Mouse (Mus musculus): ENCODE measurements at regions not wholly inside any gene's neighbourhood (a gene's known extent, or its start where the extent isn't known, plus 50 kb on each side); places are given as distances from the start of the nearest gene placed in this dataset.

GRCm38 (mm10) chr12:27796642-27797041 lies 454.3 kb upstream of the Sox11 start:
- DNase-seq = no peak

GRCm38 (mm10) chr12:27786716-27787291 lies 444.4 kb upstream of the Sox11 start:
- no peak for DNase-seq

- DNase-seq = no peak
These were observed 438.4 kb upstream of the Sox11 start for GRCm38 (mm10) chr12:27780801-27781200.

GRCm38 (mm10) chr12:27765948-27766347 lies 423.6 kb upstream of the Sox11 start:
- DNase-seq = no peak

- DNase-seq = no peak
These were observed 416.6 kb upstream of the Sox11 start for GRCm38 (mm10) chr12:27759016-27759415.

GRCm38 (mm10) chr12:27757641-27758040 lies 415.3 kb upstream of the Sox11 start:
- no peak for DNase-seq

- no peak for DNase-seq
These were observed 382.3 kb upstream of the Sox11 start for GRCm38 (mm10) chr12:27724619-27725200.

- DNase-seq = no peak
These were observed 338.1 kb upstream of the Sox11 start for GRCm38 (mm10) chr12:27680459-27680858.

- DNase-seq = no peak
These were observed 331.0 kb upstream of the Sox11 start for GRCm38 (mm10) chr12:27673404-27673803.

- no peak for DNase-seq
These were observed 328.3 kb upstream of the Sox11 start for GRCm38 (mm10) chr12:27670650-27671084.

GRCm38 (mm10) chr12:27670190-27670589 lies 327.8 kb upstream of the Sox11 start:
- DNase-seq = no peak

GRCm38 (mm10) chr12:27669542-27669941 lies 327.2 kb upstream of the Sox11 start:
- no peak for DNase-seq

- no peak for DNase-seq
These were observed 324.1 kb upstream of the Sox11 start for GRCm38 (mm10) chr12:27666456-27666855.

GRCm38 (mm10) chr12:27663126-27663525 lies 320.8 kb upstream of the Sox11 start:
- DNase-seq = no peak

- DNase-seq = no peak
These were observed 320.3 kb upstream of the Sox11 start for GRCm38 (mm10) chr12:27662723-27663122.

- DNase-seq = no peak
These were observed 315.2 kb upstream of the Sox11 start for GRCm38 (mm10) chr12:27657536-27657935.

- DNase-seq = no peak
These were observed 311.2 kb upstream of the Sox11 start for GRCm38 (mm10) chr12:27653541-27653940.

GRCm38 (mm10) chr12:27648602-27649001 lies 306.2 kb upstream of the Sox11 start:
- DNase-seq = no peak

- no peak for DNase-seq
These were observed 304.3 kb upstream of the Sox11 start for GRCm38 (mm10) chr12:27646497-27647307.

- DNase-seq = no peak
These were observed 277.2 kb upstream of the Sox11 start for GRCm38 (mm10) chr12:27619616-27620015.

GRCm38 (mm10) chr12:27604061-27604679 lies 261.8 kb upstream of the Sox11 start:
- peak; percentile 2 for DNase-seq

- DNase-seq = no peak
These were observed 256.8 kb upstream of the Sox11 start for GRCm38 (mm10) chr12:27599149-27599548.

GRCm38 (mm10) chr12:27597878-27598277 lies 255.5 kb upstream of the Sox11 start:
- no peak for DNase-seq

- no peak for DNase-seq
These were observed 254.9 kb upstream of the Sox11 start for GRCm38 (mm10) chr12:27597322-27597721.

All from cerebellum, adult 11-12 months (tissue).